Mouse (Mus musculus): ENCODE data around the gene Setdb1. TPM values are rescaled to one million over a fixed set of nuclear protein-coding genes. Genes with fewer than 3 reads are reported as not detected.

Setdb1 gene
- polyA plus RNA-seq, 1 experiment, result not detected

GRCm38 (mm10) chr3:95289419-95289818 is 67.6 kb downstream of the Setdb1 start:
- WGBS, result 93% methylated on average over 4 of the region's 4 CpGs
- no peak overlapping the region for H3K4me3 ChIP-seq (ENCODE audit: insufficient read depth, low read depth, low read length)
- H3K27ac ChIP-seq (ENCODE audit: insufficient read depth, low read depth, low read length), result no peak overlapping the region
- peaks cover 13% of the 10 kb centered on the region for H3K4me1 ChIP-seq (ENCODE audit: control insufficient read depth, insufficient read depth, low read length)
- no peak for TF ChIP-seq CTCF (IDR thresholded peaks at IDR 0.05; ENCODE audit: insufficient read depth, low read depth, low read length)
- TF ChIP-seq POLR2A (IDR thresholded peaks at IDR 0.05; ENCODE audit: insufficient read depth, low read depth, low read length), result no peak

GRCm38 (mm10) chr3:95287541-95287940 is 69.5 kb downstream of the Setdb1 start:
- TF ChIP-seq CTCF (IDR thresholded peaks at IDR 0.05; ENCODE audit: insufficient read depth, low read depth, low read length), result no peak
- TF ChIP-seq POLR2A (IDR thresholded peaks at IDR 0.05; ENCODE audit: insufficient read depth, low read depth, low read length), result no peak
- no peak overlapping the region for H3K27ac ChIP-seq (ENCODE audit: insufficient read depth, low read depth, low read length)
- 91% methylated on average over 3 of the region's 3 CpGs for WGBS
- H3K4me3 ChIP-seq (ENCODE audit: insufficient read depth, low read depth, low read length), result no peak overlapping the region
- H3K4me1 ChIP-seq (ENCODE audit: control insufficient read depth, insufficient read depth, low read length), result peaks cover 13% of the 10 kb centered on the region

GRCm38 (mm10) chr3:95286510-95286909 is 70.5 kb downstream of the Setdb1 start:
- 59% methylated on average over 7 of the region's 7 CpGs for WGBS
- no peak overlapping the region for H3K4me3 ChIP-seq (ENCODE audit: insufficient read depth, low read depth, low read length)
- H3K27ac ChIP-seq (ENCODE audit: insufficient read depth, low read depth, low read length), result no peak overlapping the region
- H3K4me1 ChIP-seq (ENCODE audit: control insufficient read depth, insufficient read depth, low read length), result peaks cover 13% of the 10 kb centered on the region
- no peak for TF ChIP-seq POLR2A (IDR thresholded peaks at IDR 0.05; ENCODE audit: insufficient read depth, low read depth, low read length)
- no peak for TF ChIP-seq CTCF (IDR thresholded peaks at IDR 0.05; ENCODE audit: insufficient read depth, low read depth, low read length)

- WGBS, result 70% methylated on average over 5 of the region's 5 CpGs
- H3K4me1 ChIP-seq (ENCODE audit: control insufficient read depth, insufficient read depth, low read length), result peaks cover 13% of the 10 kb centered on the region
- no peak overlapping the region for H3K4me3 ChIP-seq (ENCODE audit: insufficient read depth, low read depth, low read length)
- H3K27ac ChIP-seq (ENCODE audit: insufficient read depth, low read depth, low read length), result no peak overlapping the region
- no peak for TF ChIP-seq CTCF (IDR thresholded peaks at IDR 0.05; ENCODE audit: insufficient read depth, low read depth, low read length)
- no peak for TF ChIP-seq POLR2A (IDR thresholded peaks at IDR 0.05; ENCODE audit: insufficient read depth, low read depth, low read length)
Observed at GRCm38 (mm10) chr3:95286011-95286410, 71.0 kb downstream of the Setdb1 start.

GRCm38 (mm10) chr3:95285390-95285789 is 71.6 kb downstream of the Setdb1 start:
- Histone ChIP-seq H3K4me3 (ENCODE audit: insufficient read depth, low read depth, low read length) (no peak overlapping the region), H3K4me1 (ENCODE audit: control insufficient read depth, insufficient read depth, low read length) (peaks cover 15% of the 10 kb centered on the region), H3K27ac (ENCODE audit: insufficient read depth, low read depth, low read length) (no peak overlapping the region)
- TF ChIP-seq CTCF (IDR thresholded peaks at IDR 0.05; ENCODE audit: insufficient read depth, low read depth, low read length), result no peak
- TF ChIP-seq POLR2A (IDR thresholded peaks at IDR 0.05; ENCODE audit: insufficient read depth, low read depth, low read length), result no peak
- WGBS, result 96% methylated on average over 5 of the region's 5 CpGs

- H3K4me1 ChIP-seq (ENCODE audit: control insufficient read depth, insufficient read depth, low read length), result peaks cover 15% of the 10 kb centered on the region
- H3K27ac ChIP-seq (ENCODE audit: insufficient read depth, low read depth, low read length), result no peak overlapping the region
- WGBS, result 85% methylated on average over 12 of the region's 12 CpGs
- H3K4me3 ChIP-seq (ENCODE audit: insufficient read depth, low read depth, low read length), result 0 out of 2 replicates have a peak overlapping the region, but pooled peaks have one; percentile 1
- TF ChIP-seq CTCF (IDR thresholded peaks at IDR 0.05; ENCODE audit: insufficient read depth, low read depth, low read length) (no peak), POLR2A (IDR thresholded peaks at IDR 0.05; ENCODE audit: insufficient read depth, low read depth, low read length) (no peak)
Observed at GRCm38 (mm10) chr3:95284501-95285281, 72.3 kb downstream of the Setdb1 start.

GRCm38 (mm10) chr3:95284062-95284461 is 72.9 kb downstream of the Setdb1 start:
- TF ChIP-seq POLR2A (IDR thresholded peaks at IDR 0.05; ENCODE audit: insufficient read depth, low read depth, low read length) (no peak), CTCF (IDR thresholded peaks at IDR 0.05; ENCODE audit: insufficient read depth, low read depth, low read length) (no peak)
- WGBS, result 7% methylated on average over 1 of the region's 1 CpGs
- H3K4me1 ChIP-seq (ENCODE audit: control insufficient read depth, insufficient read depth, low read length), result peaks cover 15% of the 10 kb centered on the region
- peak overlapping the region; percentile 16; the same call in 1 of the 2 replicates for H3K4me3 ChIP-seq (ENCODE audit: insufficient read depth, low read depth, low read length)
- H3K27ac ChIP-seq (ENCODE audit: insufficient read depth, low read depth, low read length), result peak overlapping the region; percentile 41; the same call in 1 of the 2 replicates

- no peak for TF ChIP-seq POLR2A (IDR thresholded peaks at IDR 0.05; ENCODE audit: insufficient read depth, low read depth, low read length)
- TF ChIP-seq CTCF (IDR thresholded peaks at IDR 0.05; ENCODE audit: insufficient read depth, low read depth, low read length), result no peak
- WGBS, result 0% methylated on average over 7 of the region's 7 CpGs
- Histone ChIP-seq H3K27ac (ENCODE audit: insufficient read depth, low read depth, low read length) (peak overlapping the region; percentile 91), H3K4me1 (ENCODE audit: control insufficient read depth, insufficient read depth, low read length) (peaks cover 15% of the 10 kb centered on the region), H3K4me3 (ENCODE audit: insufficient read depth, low read depth, low read length) (peak overlapping the region; percentile 74)
Observed at GRCm38 (mm10) chr3:95283589-95283941, 73.4 kb downstream of the Setdb1 start.

GRCm38 (mm10) chr3:95282865-95283588 is 74.0 kb downstream of the Setdb1 start:
- TF ChIP-seq POLR2A (IDR thresholded peaks at IDR 0.05; ENCODE audit: insufficient read depth, low read depth, low read length), result no peak
- TF ChIP-seq CTCF (IDR thresholded peaks at IDR 0.05; ENCODE audit: insufficient read depth, low read depth, low read length), result no peak
- Histone ChIP-seq H3K4me1 (ENCODE audit: control insufficient read depth, insufficient read depth, low read length) (peaks cover 15% of the 10 kb centered on the region), H3K4me3 (ENCODE audit: insufficient read depth, low read depth, low read length) (peak overlapping the region; percentile 74), H3K27ac (ENCODE audit: insufficient read depth, low read depth, low read length) (peak overlapping the region; percentile 91)
- WGBS, result 0% methylated on average over 51 of the region's 51 CpGs

All from olfactory bulb, adult 2 months (tissue).